Comparison of ENCODE assay signal across 51 mouse cellular contexts in the genomic region with DNA sequence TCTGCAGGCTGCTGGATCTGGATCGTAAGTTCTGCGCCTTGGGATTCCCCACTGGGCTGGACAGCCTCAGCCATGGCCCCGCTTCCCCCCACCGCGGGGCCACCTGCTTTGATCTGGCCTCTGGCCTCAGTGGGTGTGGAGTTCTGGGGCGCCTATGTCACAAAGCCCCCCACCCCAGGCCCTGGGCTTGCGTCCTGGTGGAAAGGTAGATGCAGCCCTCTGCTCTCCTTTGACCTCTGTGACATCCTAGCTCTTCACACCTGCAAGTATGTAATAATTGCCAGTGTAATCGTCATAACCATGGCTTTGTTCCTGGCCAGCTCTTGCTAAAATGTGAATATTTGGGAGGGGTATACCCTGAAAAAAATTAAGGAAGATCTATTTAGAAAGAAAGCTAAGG. TPM values are rescaled to one million over a fixed set of nuclear protein-coding genes. Genes with fewer than 3 reads are reported as not detected.
"Had no signal": no experiment of that assay in that cellular context is flagged by ENCODE, and none has a peak within 500 bp of the region (broad histone marks: within the 10 kb centered on the region; RNA-seq: fewer than 3 reads in every experiment).

A gene (minus strand): TSS at position 101 of the 400 bp plus-strand sequence.

- H3K4me3 ChIP-seq: heart, embryonic 10.5 days; heart, embryonic 12.5 days; heart, embryonic 13.5 days; heart, embryonic 15.5 days; hindbrain, embryonic 10.5 days; hindbrain, embryonic 12.5 days; hindbrain, embryonic 13.5 days; hindbrain, embryonic 15.5 days; intestine, embryonic 15.5 days; kidney, embryonic 15.5 days; layer of hippocampus, adult 2 months had no signal

- H3K36me3 ChIP-seq: heart, embryonic 10.5 days; heart, embryonic 12.5 days; heart, embryonic 13.5 days; heart, embryonic 15.5 days; hindbrain, embryonic 10.5 days; hindbrain, embryonic 12.5 days; hindbrain, embryonic 13.5 days; hindbrain, embryonic 15.5 days; intestine, embryonic 15.5 days; kidney, embryonic 15.5 days had no signal

- H3K4me1 ChIP-seq: heart, embryonic 10.5 days; heart, embryonic 12.5 days; heart, embryonic 13.5 days; heart, embryonic 15.5 days; hindbrain, embryonic 10.5 days; hindbrain, embryonic 12.5 days; hindbrain, embryonic 13.5 days; hindbrain, embryonic 15.5 days; intestine, embryonic 15.5 days; kidney, embryonic 15.5 days had no signal

- H3K9ac ChIP-seq: heart, embryonic 12.5 days; heart, embryonic 13.5 days; heart, embryonic 15.5 days; hindbrain, embryonic 12.5 days; hindbrain, embryonic 13.5 days; hindbrain, embryonic 14.5 days; hindbrain, embryonic 15.5 days; intestine, embryonic 15.5 days; kidney, embryonic 15.5 days had no signal

- ATAC-seq: hindbrain, embryonic 16.5 days; hindbrain, postnatal 0 days; inflammation-experienced regulatory T-cells, adult 6 months; intestine, embryonic 15.5 days; intestine, embryonic 16.5 days; intestine, postnatal 0 days had no signal

- H3K27ac ChIP-seq: heart, embryonic 10.5 days; heart, embryonic 13.5 days; heart, embryonic 15.5 days; hindbrain, embryonic 10.5 days; hindbrain, embryonic 12.5 days; hindbrain, embryonic 13.5 days; hindbrain, embryonic 14.5 days; hindbrain, embryonic 15.5 days; hindbrain, postnatal 0 days; intestine, embryonic 15.5 days; kidney, embryonic 15.5 days; kidney, postnatal 0 days; layer of hippocampus, adult 2 months had no signal

- H3K9me3 ChIP-seq: heart, embryonic 10.5 days; heart, embryonic 15.5 days; hindbrain, embryonic 10.5 days; hindbrain, embryonic 12.5 days; hindbrain, embryonic 13.5 days; hindbrain, embryonic 15.5 days; intestine, embryonic 15.5 days; kidney, embryonic 15.5 days had no signal

- H3K4me2 ChIP-seq: heart, embryonic 11.5 days; heart, embryonic 12.5 days; heart, embryonic 13.5 days; heart, embryonic 15.5 days; hindbrain, embryonic 12.5 days; hindbrain, embryonic 13.5 days; hindbrain, embryonic 14.5 days; hindbrain, embryonic 15.5 days; intestine, embryonic 15.5 days; kidney, embryonic 15.5 days had no signal

- DNase-seq: heart, postnatal 10 days; heart, postnatal 14 days; heart, postnatal 36 days; heart, postnatal 4 days; kidney, adult 11 months; kidney, adult 18-20 months; kidney, adult 2 months; kidney, adult 8-10 months; kidney, adult 9 months; kidney, postnatal 10 days; kidney, postnatal 14 days; kidney, postnatal 25 days; kidney, postnatal 36 days; kidney, postnatal 4 days; layer of hippocampus, adult 9-11 months; layer of hippocampus, postnatal 36 days had no signal

- H3K27me3 ChIP-seq: heart, embryonic 12.5 days; heart, embryonic 13.5 days; heart, embryonic 15.5 days; hindbrain, embryonic 12.5 days; hindbrain, embryonic 13.5 days; hindbrain, embryonic 15.5 days; intestine, embryonic 15.5 days; kidney, embryonic 15.5 days had no signal

RNA-seq across cellular contexts. Expression of the gene that starts here (rescaled TPM):
- total RNA-seq: heart, postnatal 10 days; heart, postnatal 14 days; heart, postnatal 25 days; heart, postnatal 36 days; heart, postnatal 4 days; hematopoietic stem cell, adult 5-6 weeks; hindbrain, postnatal 0 days; layer of hippocampus, adult 18-20 months; layer of hippocampus, adult 2 months; layer of hippocampus, adult 8-10 months; layer of hippocampus, postnatal 10 days; layer of hippocampus, postnatal 14 days; layer of hippocampus, postnatal 25 days; layer of hippocampus, postnatal 36 days; left cerebral cortex, adult 18-20 months had no signal
- polyA plus RNA-seq: heart, embryonic 10.5 days; heart, embryonic 11.5 days; heart, embryonic 12.5 days; heart, embryonic 13.5 days; heart, embryonic 14.5 days; heart, embryonic 15.5 days; heart, embryonic 16.5 days; heart, postnatal 0 days; hindbrain, embryonic 10.5 days; hindbrain, embryonic 11.5 days; hindbrain, embryonic 12.5 days; hindbrain, embryonic 13.5 days; hindbrain, embryonic 14.5 days; hindbrain, embryonic 15.5 days; hindbrain, embryonic 16.5 days; hindbrain, postnatal 0 days; inflammation-experienced regulatory T-cells, adult 6 months; intestine, embryonic 14.5 days; intestine, embryonic 15.5 days; intestine, embryonic 16.5 days; intestine, postnatal 0 days; kidney, embryonic 14.5 days; kidney, embryonic 15.5 days; kidney, embryonic 16.5 days; kidney, postnatal 0 days; large intestine, adult 2 months had no signal
